ENCODE assay signal across 8 mouse cellular contexts in genomic region chr14:46387821-46388481, GRCm38 (mm10). TPM values are rescaled to one million over a fixed set of nuclear protein-coding genes. Genes with fewer than 3 reads are reported as not detected.
DNase-seq lines count a peak whose midpoint lies in the region; ATAC-seq and TF ChIP-seq lines count a peak whose summit lies in the region.

No protein-coding gene starts in this region.

- peaks cover 80% of the 10 kb centered on the region for H3K4me1 ChIP-seq in E14TG2a.4 (replicated peaks; ENCODE audit: low read depth, low read length)
- peaks cover 11% of the 10 kb centered on the region; the same call in 1 of the 2 replicates for H3K4me1 ChIP-seq in intestine, embryonic 16.5 days (ENCODE audit: control insufficient read depth, insufficient read depth, low read length)
- H3K4me1 ChIP-seq in liver, embryonic 16.5 days (ENCODE audit: control insufficient read depth, low read depth, low read length): no peaks in the 10 kb centered on the region; the same call in 1 of the 2 replicates
- peaks cover 54% of the 10 kb centered on the region for H3K4me1 ChIP-seq in neural tube, embryonic 15.5 days

- H3K27me3 ChIP-seq in E14TG2a.4 (ENCODE audit: insufficient read depth, low read length): peaks cover 17% of the 10 kb centered on the region
- H3K27me3 ChIP-seq in intestine, embryonic 16.5 days (replicated peaks; ENCODE audit: control insufficient read depth, insufficient read depth, low read length): peaks cover 28% of the 10 kb centered on the region
- peaks cover 79% of the 10 kb centered on the region for H3K27me3 ChIP-seq in liver, embryonic 16.5 days (ENCODE audit: control insufficient read depth, insufficient read depth, low read depth, low read length)
- peaks cover 71% of the 10 kb centered on the region for H3K27me3 ChIP-seq in neural tube, embryonic 15.5 days (replicated peaks)

- H3K4me2 ChIP-seq in intestine, embryonic 16.5 days (ENCODE audit: low read depth, low read length): peak overlapping the region; percentile 88
- H3K4me2 ChIP-seq in liver, embryonic 16.5 days (ENCODE audit: low read depth, low read length): peak overlapping the region; percentile 65
- H3K4me2 ChIP-seq in neural tube, embryonic 15.5 days: peak overlapping the region; percentile 93

- peak; percentile 34 for ATAC-seq in intestine, embryonic 16.5 days
- ATAC-seq in liver, embryonic 16.5 days (ENCODE audit: low read depth): 0 out of 2 replicates have a peak, but pooled peaks have one; percentile 14
- ATAC-seq in neural tube, embryonic 15.5 days (ENCODE audit: low FRiP score): peak; percentile 5; the same call in 1 of the 2 replicates
- ATAC-seq in megakaryocyte-erythroid progenitor cell, adult 5-6 weeks (replicated peaks; ENCODE audit: low FRiP score, low TSS enrichment, poor library complexity, severe bottlenecking): no peak

- peak overlapping the region; percentile 69 for H3K9ac ChIP-seq in intestine, embryonic 16.5 days (ENCODE audit: low read depth, low read length)
- 0 out of 2 replicates have a peak overlapping the region, but pooled peaks have one; percentile 12 for H3K9ac ChIP-seq in liver, embryonic 16.5 days (ENCODE audit: low read depth, low read length)
- peak overlapping the region; percentile 49; the same call in 1 of the 2 replicates for H3K9ac ChIP-seq in neural tube, embryonic 15.5 days (replicated peaks)

- peak overlapping the region; percentile 90 for H3K27ac ChIP-seq in intestine, embryonic 16.5 days (ENCODE audit: low read length)
- no peak overlapping the region for H3K27ac ChIP-seq in liver, embryonic 16.5 days (ENCODE audit: low read length)
- 0 out of 2 replicates have a peak overlapping the region, but pooled peaks have one; percentile 10 for H3K27ac ChIP-seq in neural tube, embryonic 15.5 days (replicated peaks)

- H3K36me3 ChIP-seq in E14TG2a.4 (ENCODE audit: insufficient read depth, low read length): peaks cover 22% of the 10 kb centered on the region
- H3K36me3 ChIP-seq in intestine, embryonic 16.5 days (ENCODE audit: control insufficient read depth, insufficient read depth, low read length): no peaks in the 10 kb centered on the region
- no peaks in the 10 kb centered on the region for H3K36me3 ChIP-seq in liver, embryonic 16.5 days (ENCODE audit: control insufficient read depth, insufficient read depth)
- no peaks in the 10 kb centered on the region for H3K36me3 ChIP-seq in neural tube, embryonic 15.5 days

- H3K9me3 ChIP-seq in E14TG2a.4 (ENCODE audit: low read length): no peaks in the 10 kb centered on the region
- H3K9me3 ChIP-seq in intestine, embryonic 16.5 days (ENCODE audit: control insufficient read depth, low read length): no peaks in the 10 kb centered on the region
- H3K9me3 ChIP-seq in liver, embryonic 16.5 days (replicated peaks; ENCODE audit: control insufficient read depth, low read length): no peaks in the 10 kb centered on the region
- no peaks in the 10 kb centered on the region for H3K9me3 ChIP-seq in neural tube, embryonic 15.5 days (replicated peaks)

- TF ChIP-seq CTCF in E14TG2a.4 (conservative IDR thresholded peaks at IDR 0.05; ENCODE audit: low read length): no peak

- 1% methylated on average over 41 of the region's 41 CpGs for WGBS in intestine, embryonic 16.5 days
- WGBS in liver, embryonic 16.5 days (ENCODE audit: insufficient replicate concordance): under 1% methylated on average over 40 of the region's 41 CpGs
- 3% methylated on average over 39 of the region's 41 CpGs for WGBS in neural tube, embryonic 15.5 days

- H3K4me3 ChIP-seq in E14TG2a.4 (replicated peaks; ENCODE audit: low read length): peak overlapping the region; percentile 82
- peak overlapping the region; percentile 66 for H3K4me3 ChIP-seq in intestine, embryonic 16.5 days (ENCODE audit: low read length)
- peak overlapping the region; percentile 57 for H3K4me3 ChIP-seq in liver, embryonic 16.5 days (ENCODE audit: low read depth, low read length)
- H3K4me3 ChIP-seq in neural tube, embryonic 15.5 days (replicated peaks): peak overlapping the region; percentile 56

- peak; percentile 24 for DNase-seq in adrenal gland, postnatal 25 days
- DNase-seq in gastrocnemius, postnatal 25 days: peak; percentile 59
- no peak for DNase-seq in thymus, postnatal 36 days

RNA-seq across cellular contexts. Expression of gene Bmp4, which starts 2.5 kb away (rescaled TPM):
- total RNA-seq in adrenal gland, postnatal 25 days (2021): 12.3 and 14.4 TPM in 2 replicates
- 10 to 100 TPM in 1 of 2 experiments, 1 to 10 TPM in 1; 6.2 to 10.1 TPM for total RNA-seq in gastrocnemius, postnatal 25 days (2021)
- 67.2 and 75.2 TPM in 2 replicates for polyA plus RNA-seq in intestine, embryonic 16.5 days (2015; fragmentation: Nextera tagmentation; extraction: Ambion mirVana)
- polyA plus RNA-seq in liver, embryonic 16.5 days (2015; fragmentation: Nextera tagmentation; extraction: Ambion mirVana): 1.1 and 1.8 TPM in 2 replicates
- 5.2 and 9.9 TPM in 2 replicates for polyA plus RNA-seq in neural tube, embryonic 15.5 days (2015; fragmentation: Nextera tagmentation; extraction: Ambion mirVana)
- total RNA-seq in megakaryocyte-erythroid progenitor cell, adult 5-6 weeks (2014; fragmentation: Nextera tagmentation): not detected in 2 replicates
- not detected in 2 replicates for total RNA-seq in megakaryocyte-erythroid progenitor cell, adult 5-6 weeks (2017)

RNA-seq across cellular contexts. Expression of gene Gm15217, which starts 8.7 kb away (rescaled TPM):
- total RNA-seq in adrenal gland, postnatal 25 days (2021): not detected in 2 replicates
- not detected for total RNA-seq in gastrocnemius, postnatal 25 days (2021)
- 0.21 TPM in 1 of 2 replicates, not detected in the other for polyA plus RNA-seq in intestine, embryonic 16.5 days (2015; fragmentation: Nextera tagmentation; extraction: Ambion mirVana)
- polyA plus RNA-seq in liver, embryonic 16.5 days (2015; fragmentation: Nextera tagmentation; extraction: Ambion mirVana): not detected in 2 replicates
- polyA plus RNA-seq in neural tube, embryonic 15.5 days (2015; fragmentation: Nextera tagmentation; extraction: Ambion mirVana): not detected in 2 replicates
- not detected in 2 replicates for total RNA-seq in megakaryocyte-erythroid progenitor cell, adult 5-6 weeks (2014; fragmentation: Nextera tagmentation)
- not detected in 2 replicates for total RNA-seq in megakaryocyte-erythroid progenitor cell, adult 5-6 weeks (2017)

Comparison
In these comparisons a context has a peak if more than half of its experiments do, and no peak if none do; other contexts are left out.
1. DNase-seq: peak in adrenal gland, postnatal 25 days (single experiment) and gastrocnemius, postnatal 25 days (single experiment); none in thymus, postnatal 36 days (0 of 2).
2. H3K9ac ChIP-seq: peak in every context shown above with its lines; median percentile 69 in intestine, embryonic 16.5 days; 49 in neural tube, embryonic 15.5 days; 12 in liver, embryonic 16.5 days.
3. RNA of gene Bmp4, which starts 2.5 kb away (total RNA-seq): 12.3 to 14.4 TPM in adrenal gland, postnatal 25 days and 6.2 to 10.1 TPM in gastrocnemius, postnatal 25 days; not detected in megakaryocyte-erythroid progenitor cell, adult 5-6 weeks; every median in the first group is over 4 times any median in the second.
4. Peak in every context shown above with its lines, with median percentiles within 50 percentile points of each other: H3K4me3 ChIP-seq and H3K4me2 ChIP-seq.